Mouse (Mus musculus) layer of hippocampus, adult 9-10 months (tissue): ENCODE results near the gene Olfr884.

Experiments used
- DNase-seq: peaks from one replicate; pipeline ENCODE4 v3.0.0; 2022; ENCODE audit warnings: low spot score

Olfr884 gene

GRCm38 (mm10) chr9:38046255-38046654, at the start of gene Olfr884:
TSS of gene Olfr884 (plus strand) at chr9:38046555.
- no peak for DNase-seq

- no peak for DNase-seq
Measured at GRCm38 (mm10) chr9:37998581-37999204, 47.7 kb upstream of the Olfr884 start.

GRCm38 (mm10) chr9:38000021-38000420, 46.3 kb upstream of the Olfr884 start:
- no peak for DNase-seq

GRCm38 (mm10) chr9:38025508-38025907, 20.8 kb upstream of the Olfr884 start, which contains the start of gene Olfr883:
TSS of gene Olfr883 (plus strand) at chr9:38025808.
- no peak for DNase-seq

GRCm38 (mm10) chr9:38061022-38061421, 14.7 kb downstream of the Olfr884 start, which contains the start of gene Olfr885:
TSS of gene Olfr885 (plus strand) at chr9:38061322.
- DNase-seq, result no peak

- no peak for DNase-seq
Measured at GRCm38 (mm10) chr9:38083772-38084171, 37.4 kb downstream of the Olfr884 start, which contains the start of gene Olfr887. TSS of gene Olfr887 (plus strand) at chr9:38084072.
